Mouse (Mus musculus) right cerebral cortex, adult 18-20 months (tissue): ENCODE data around the gene Nf1.

ENCODE experiments used
- DNase-seq: peaks from one replicate; pipeline ENCODE4 v3.0.0; 2022; ENCODE audit warnings: mixed read lengths

Nf1 gene

DNA sequence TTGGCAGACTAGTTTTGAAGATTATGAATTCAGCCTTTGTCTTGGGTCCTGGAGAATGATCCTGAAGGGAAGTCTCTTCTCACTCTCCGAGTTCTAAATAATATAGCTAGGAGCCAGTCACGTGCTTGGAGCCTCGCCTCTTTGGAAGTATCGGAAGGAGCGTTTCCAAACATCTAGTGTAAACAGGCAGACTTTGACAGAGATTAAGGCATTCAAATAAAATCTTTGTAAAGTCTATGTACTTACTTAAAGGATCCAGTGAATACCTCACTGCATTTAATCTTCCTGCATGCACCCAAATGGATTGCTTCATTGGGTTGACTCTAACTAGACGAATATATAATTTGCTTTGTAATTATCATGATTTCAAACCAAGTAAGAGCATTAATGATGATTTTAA lies 143.9 kb downstream of the Nf1 start:
- DNase-seq, result no peak

- no peak for DNase-seq
Observed at GRCm38 (mm10) chr11:79483876-79484528, 144.5 kb downstream of the Nf1 start.

DNA sequence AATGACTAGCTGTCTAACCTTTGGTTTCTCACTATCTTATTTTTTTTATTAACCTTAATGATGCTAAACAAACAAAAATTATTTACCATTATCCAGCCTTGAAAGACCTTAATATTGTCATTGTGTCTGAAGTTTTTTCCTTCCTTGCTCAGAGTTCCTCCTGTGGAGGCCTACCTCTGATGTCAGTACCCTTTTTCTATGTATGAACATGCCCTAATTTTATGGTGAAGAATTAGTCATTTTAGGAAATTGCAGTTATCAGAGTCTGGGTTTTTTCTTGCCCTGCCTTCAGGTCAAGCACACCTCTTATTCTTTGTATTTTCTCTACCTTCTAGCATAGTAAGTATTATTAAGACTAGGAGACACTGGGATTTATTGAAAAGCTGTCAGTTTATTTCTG lies 145.2 kb downstream of the Nf1 start:
- DNase-seq, result no peak

DNA sequence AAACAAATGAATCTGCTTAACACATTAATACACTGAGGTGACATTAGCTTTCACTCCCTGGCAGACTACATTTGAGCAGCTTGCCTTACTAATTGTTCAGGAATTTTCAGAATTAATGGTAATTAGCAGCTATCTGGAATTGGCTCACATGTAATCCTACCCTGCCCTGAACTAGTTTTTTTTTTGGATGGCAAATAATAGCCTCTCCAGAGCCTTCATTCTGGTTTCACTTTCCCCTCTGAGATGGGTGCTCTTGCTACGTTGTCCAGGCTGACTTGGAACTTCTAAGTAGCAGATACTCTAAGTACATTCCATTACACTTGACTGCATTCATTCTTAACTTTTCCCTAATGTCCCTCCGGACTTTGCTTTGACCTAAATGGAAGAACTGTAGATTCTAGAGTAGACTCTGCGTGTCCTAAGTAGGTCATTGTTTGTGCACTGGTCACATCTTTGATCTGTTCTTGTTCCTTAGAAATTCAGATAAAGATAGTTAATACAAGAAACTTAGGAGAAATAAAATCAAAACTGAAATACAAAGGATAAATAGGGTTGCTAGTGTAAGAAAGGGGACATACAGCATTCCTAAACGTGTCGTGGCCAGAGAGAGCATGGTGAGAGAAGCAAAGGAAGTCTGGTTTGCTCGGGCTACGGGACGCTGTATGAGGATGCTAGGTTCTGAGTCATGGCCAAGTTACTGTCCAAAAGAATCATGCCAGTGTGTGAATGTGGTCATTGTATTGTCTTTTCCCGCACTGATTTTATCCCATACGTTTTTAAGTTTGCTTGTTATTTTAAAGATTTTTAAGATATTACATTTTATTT lies 155.7 kb downstream of the Nf1 start:
- DNase-seq, result no peak

DNA sequence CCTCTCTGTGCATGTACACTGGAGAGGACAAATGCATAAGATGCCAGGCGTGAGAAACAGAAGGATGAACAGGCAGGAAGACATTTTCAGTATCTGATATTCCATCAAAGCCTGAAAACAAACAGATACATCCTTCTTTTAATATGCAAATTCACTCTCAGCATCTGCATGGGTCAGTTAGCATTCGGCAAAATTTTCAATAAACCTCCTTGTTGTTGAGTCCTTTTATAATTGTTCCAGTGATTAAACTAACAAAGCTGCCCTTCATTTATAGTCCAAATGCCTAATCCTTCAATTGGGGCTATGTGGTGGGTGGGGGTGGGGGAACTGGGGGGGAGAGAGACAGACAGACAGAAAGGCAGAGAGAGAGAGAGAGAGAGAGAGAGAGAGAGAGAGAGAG lies 163.4 kb downstream of the Nf1 start:
- no peak for DNase-seq

DNA sequence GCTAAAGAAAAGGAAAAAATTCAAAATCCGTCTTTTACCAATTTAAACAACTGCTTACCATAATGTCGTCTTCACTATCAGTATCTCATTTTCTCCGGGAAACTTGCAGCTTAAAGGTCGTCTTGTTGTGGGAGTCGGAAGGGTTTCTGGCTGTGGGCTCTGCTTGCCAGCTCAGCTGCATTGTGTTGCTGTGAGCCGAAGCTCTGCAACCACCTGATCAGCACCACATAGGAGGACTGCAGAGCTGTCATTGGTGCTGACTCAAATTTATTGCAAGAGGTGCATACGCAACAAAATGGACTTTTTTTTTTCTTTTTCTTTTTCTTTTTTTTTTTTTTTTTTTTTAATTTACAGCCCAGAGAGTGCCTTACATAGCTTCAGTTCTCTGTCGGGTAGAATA lies 164.4 kb downstream of the Nf1 start, which contains the start of gene Omg:
Gene Omg (minus strand): TSS at position 240 of the 400 bp plus-strand sequence.
- peak; percentile 81 for DNase-seq

GRCm38 (mm10) chr11:79504506-79504905 lies 165.0 kb downstream of the Nf1 start:
- no peak for DNase-seq

DNA sequence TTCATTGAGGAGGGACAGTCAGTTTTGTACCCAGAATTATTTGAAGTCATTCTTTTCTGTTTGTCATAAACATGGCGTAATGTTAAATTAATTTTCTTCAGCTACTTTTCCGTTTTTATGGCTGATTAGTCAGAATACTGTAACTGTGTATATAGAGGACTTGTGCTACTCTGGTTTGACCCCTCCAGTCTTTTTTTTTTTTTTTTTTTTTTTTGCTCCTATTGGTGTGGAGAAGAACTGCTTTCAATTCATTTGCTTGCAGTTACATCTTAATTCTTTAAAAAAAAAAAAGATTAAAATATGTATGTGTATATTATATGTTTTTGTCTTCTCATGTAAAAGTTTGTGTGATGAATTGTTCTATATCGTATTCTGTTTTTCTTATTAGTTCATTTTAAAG lies 172.5 kb downstream of the Nf1 start:
- DNase-seq, result no peak

GRCm38 (mm10) chr11:79515331-79515730 lies 175.8 kb downstream of the Nf1 start:
- DNase-seq, result no peak

- no peak for DNase-seq
Observed at GRCm38 (mm10) chr11:79515798-79516197, 176.3 kb downstream of the Nf1 start.

DNA sequence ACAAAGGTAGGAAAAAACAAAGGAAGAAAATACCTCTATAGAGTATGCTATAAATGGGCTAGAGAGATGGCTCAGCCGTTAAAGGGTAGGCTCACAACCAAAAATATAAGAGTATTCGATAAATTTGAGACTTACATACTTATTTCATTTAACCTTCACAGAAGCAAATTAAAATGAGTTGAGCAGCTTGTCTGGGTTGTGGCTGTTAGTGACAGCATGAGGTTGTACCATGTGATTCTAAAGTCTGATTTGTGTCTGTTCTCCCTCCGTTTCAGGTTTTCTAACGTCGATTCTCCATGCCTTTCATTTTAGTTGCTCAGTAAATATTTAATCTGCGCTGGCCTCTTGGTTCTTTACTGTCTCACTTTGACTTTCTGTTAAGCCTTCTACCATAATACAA lies 179.8 kb downstream of the Nf1 start:
- no peak for DNase-seq

- peak; percentile 48 for DNase-seq
Observed at GRCm38 (mm10) chr11:79519878-79520291, 180.4 kb downstream of the Nf1 start.

- no peak for DNase-seq
Observed at GRCm38 (mm10) chr11:79520772-79521171, 181.3 kb downstream of the Nf1 start.

DNA sequence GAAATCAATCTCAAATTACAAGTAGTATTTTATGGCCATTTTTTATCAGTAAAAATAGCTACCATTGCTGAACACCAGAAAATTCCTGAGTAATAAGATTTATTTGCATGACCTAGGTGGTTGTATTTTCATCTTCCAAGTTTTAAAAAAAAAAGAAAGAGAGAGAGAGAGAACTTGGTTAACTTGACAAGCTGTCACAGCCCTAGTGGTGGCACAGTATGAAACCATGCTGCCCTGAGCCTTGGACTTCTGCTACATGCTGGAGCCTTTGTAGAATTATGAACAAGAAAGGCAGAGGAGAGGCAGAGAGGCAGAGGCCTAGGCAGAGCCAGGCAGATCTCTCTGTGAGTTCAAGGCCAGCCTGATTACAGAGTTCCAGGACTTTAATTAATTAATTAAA lies 182.4 kb downstream of the Nf1 start:
- no peak for DNase-seq

GRCm38 (mm10) chr11:79522944-79523343 lies 183.5 kb downstream of the Nf1 start:
- DNase-seq, result no peak

GRCm38 (mm10) chr11:79523560-79524309 lies 184.2 kb downstream of the Nf1 start, which contains the start of gene Evi2b:
Gene Evi2b (minus strand): TSS chr11:79523762.
- DNase-seq, result no peak

DNA sequence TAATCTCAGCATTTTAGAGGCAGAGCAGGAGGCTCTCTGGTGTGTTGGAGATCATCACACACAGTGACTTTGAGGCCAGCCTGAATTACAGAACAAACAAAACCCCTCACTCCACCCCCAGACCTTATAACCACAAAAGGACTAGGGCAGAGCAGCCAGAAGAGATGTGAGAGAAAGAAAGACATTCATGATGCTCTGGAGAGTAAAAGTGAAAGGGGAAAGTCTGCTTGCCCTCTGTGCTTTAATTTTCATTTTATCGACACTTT lies 184.8 kb downstream of the Nf1 start:
- no peak for DNase-seq

DNA sequence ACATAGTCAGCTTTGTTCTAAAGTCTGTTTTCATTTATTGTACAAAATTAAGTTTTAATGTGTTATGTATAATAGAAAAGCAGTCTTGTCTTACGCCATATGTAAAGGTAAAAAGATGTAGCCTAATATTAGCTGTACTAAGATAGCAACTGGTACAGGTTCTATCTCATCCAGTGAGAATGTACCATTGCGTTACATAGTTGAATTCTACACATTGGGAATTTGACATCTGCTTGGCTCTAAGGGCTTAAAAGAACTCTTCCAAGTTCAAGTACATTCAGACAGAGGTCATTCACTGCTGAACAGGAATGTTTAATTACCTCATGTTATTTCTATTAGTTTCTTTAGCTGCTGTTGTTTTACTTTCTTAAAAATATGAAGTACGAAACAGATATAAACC lies 187.1 kb downstream of the Nf1 start:
- no peak for DNase-seq

DNA sequence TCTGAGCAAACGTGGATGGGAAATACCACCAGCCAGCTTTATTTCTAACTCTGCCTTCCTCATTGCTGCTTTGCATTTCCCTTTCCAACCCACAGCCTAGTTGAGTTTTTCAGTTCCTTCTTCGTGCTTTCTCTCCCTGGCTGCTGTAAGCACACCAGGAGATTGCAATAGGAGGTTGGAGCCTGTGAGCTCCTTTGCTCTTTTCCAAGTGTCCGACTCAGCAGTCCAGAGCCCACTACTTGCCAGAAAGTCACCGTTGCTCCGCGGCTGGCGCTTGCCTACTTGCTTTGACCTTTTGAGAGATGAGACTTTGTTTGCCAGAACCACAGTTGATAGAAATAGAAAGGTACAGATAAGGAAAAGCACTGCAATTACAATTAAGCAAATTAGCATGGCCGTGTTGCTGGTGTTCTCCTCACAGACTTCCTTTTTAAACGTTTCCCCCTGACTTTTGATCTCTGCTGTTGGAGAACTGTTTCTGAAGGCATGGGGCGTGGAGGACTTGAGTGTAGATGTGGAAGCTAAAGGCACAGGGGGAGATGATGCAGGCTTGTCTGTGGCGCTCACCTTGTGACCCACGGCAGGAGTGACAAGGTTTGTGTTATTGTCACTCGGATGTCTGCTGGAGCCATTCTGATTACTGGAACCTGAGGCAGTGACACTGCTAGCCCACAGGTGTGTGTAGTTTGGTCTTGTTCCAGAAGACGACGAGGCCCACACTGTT lies 187.7 kb downstream of the Nf1 start:
- no peak for DNase-seq

DNA sequence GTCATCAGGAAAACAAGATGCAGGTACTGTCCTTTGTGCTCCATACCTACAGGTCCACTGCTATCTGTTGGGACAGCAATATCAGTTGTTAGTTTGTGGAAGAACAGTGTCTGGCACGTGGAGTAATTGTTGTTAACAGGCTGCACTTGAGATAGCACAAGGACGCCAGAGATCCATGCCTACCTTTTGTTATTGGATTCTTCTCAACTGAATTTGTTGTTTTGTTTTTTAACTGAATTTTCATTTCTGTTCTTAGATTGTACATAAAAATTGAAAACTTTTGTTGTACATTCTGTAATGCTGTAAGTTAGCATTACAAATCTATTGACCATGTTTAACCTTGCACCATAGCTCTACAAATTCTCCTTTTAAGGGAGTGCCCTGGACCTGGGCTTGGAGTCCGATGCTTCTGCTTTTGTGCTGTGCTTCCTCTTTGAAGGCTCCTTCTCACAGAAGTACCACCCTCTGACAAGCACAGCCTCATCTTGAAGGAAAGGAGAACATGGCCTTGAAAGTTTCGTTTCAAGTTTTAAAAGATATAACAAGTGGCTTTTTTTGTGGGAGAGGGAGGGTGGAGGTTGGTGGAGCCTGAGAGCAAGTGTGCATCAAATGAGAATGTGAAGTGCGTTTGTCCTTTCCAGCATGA lies 188.4 kb downstream of the Nf1 start:
- DNase-seq, result no peak

DNA sequence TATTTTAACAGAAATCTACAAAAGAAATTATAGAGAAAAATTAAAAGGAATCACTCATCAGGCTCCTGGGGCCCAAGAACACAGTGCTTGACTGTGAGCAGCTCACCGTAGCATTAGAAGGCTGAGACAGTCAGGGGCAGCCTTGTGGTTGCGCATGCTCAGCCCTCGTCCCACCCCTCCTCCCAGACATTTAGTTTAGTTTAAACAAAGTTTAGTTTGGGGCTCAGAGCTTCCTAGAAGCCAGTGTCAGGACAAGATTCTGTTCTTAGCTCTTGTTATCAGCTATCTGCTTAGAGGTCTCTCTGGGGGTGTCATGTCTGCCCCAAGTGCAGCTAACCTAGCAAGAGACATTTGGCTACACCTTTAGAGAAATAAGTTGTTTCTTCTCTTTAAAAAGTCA lies 189.1 kb downstream of the Nf1 start:
- no peak for DNase-seq

DNA sequence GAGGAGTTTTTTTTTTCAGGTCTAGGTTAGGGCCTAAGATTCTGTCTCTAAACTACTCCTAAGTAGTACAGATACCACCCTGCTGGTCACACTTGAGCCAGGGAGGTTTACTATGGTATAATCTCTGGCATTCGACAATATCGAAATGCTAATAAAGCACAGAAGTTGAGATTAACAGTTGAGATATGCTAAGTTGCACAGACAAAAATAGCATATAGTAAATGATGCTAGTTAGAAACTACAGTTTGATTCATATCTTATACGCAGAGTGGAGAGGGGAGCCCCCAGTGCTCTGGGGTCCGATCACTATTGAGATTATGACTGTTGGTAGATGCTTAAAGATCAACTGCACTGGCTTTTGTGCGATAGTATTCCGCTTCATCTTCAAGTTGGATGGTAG lies 189.7 kb downstream of the Nf1 start:
- no peak for DNase-seq

GRCm38 (mm10) chr11:79529736-79530135 lies 190.2 kb downstream of the Nf1 start:
- DNase-seq, result no peak
